Mouse (Mus musculus) cerebellum, adult 2 months (tissue): ENCODE results near the gene Olfr1368.

Source experiments
- CTCF ChIP-seq: fragments of 200-500 bp; IDR thresholded peaks from 2 replicates; pipeline ENCODE4 v1.5.1; 2011; ENCODE audit warnings: low read depth, mild to moderate bottlenecking, control low read depth, low read length, moderate library complexity, borderline replicate concordance; ENCODE audit not compliant: insufficient read depth
- POLR2A ChIP-seq: fragments of 200-500 bp; IDR thresholded peaks from 2 replicates; pipeline ENCODE4 v1.6.1; 2011; ENCODE audit warnings: low read length, control low read depth, borderline replicate concordance; ENCODE audit not compliant: insufficient read depth

DNA sequence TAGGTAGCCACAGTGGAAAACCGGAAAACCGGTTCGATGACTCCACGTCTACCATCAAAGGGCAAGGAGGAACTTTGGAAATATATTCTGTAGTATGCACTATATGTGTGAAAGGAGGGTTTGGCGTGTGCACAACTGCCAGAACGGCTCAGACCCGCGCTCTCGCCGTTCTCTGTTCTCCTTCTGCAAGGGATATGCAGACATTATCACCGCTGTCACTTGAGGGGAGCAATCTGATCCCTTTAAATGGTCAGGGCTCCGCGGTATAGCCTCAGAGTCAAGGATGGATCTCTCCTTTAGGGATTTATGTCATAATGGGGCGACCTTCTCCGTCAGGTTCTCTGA lies 13.8 kb upstream of the Olfr1368 start:
- TF ChIP-seq POLR2A (no peak), CTCF (no peak)
